Mouse (Mus musculus) liver, embryonic 13.5 days (tissue): Measurements from ENCODE around the gene Rpl23a. TPM values are rescaled to one million over a fixed set of nuclear protein-coding genes. Genes with fewer than 3 reads are reported as not detected.
"Not testable (repeated sequence)": the region's sequence is repeated elsewhere in the genome, so short reads cannot be mapped to it uniquely, and the experiment has no call there.

Source experiments
- ATAC-seq: fragments of 200-750 bp; cut with Nextera tagmentation; 2 replicates; pipeline ENCODE4 v1.8.0; 2017; ENCODE audit warnings: low read depth, mild to moderate bottlenecking, moderate number of reproducible peaks, moderate library complexity
- DNase-seq: peaks from one replicate; pipeline ENCODE4 v3.0.0; 2022
- H3K27ac ChIP-seq: fragments of 300-500 bp; sonication (generic); 2 replicates; pipeline ENCODE4 v1.5.1; 2015; ENCODE audit warnings: moderate library complexity, mild to moderate bottlenecking, inconsistent platforms
- H3K27me3 ChIP-seq: fragments of 300-500 bp; sonication (generic); 2 replicates; pipeline ENCODE4 v1.6.1; 2015; ENCODE audit warnings: mild to moderate bottlenecking, inconsistent platforms
- H3K36me3 ChIP-seq: fragments of 300-500 bp; sonication (generic); 2 replicates; pipeline ENCODE4 v1.6.1; 2015; ENCODE audit warnings: mild to moderate bottlenecking, inconsistent platforms
- H3K4me1 ChIP-seq: fragments of 300-500 bp; sonication (generic); replicated peaks from 2 replicates; pipeline ENCODE4 v1.6.1; 2015; ENCODE audit warnings: inconsistent platforms
- H3K4me2 ChIP-seq: fragments of 300-500 bp; sonication (generic); 2 replicates; pipeline ENCODE4 v1.6.1; 2015; ENCODE audit warnings: inconsistent platforms, mild to moderate bottlenecking, moderate library complexity
- H3K4me3 ChIP-seq: fragments of 300-500 bp; sonication (generic); replicated peaks from 2 replicates; pipeline ENCODE4 v1.5.1; 2015; ENCODE audit warnings: mild to moderate bottlenecking, inconsistent platforms
- H3K9ac ChIP-seq: fragments of 300-500 bp; sonication (generic); 2 replicates; pipeline ENCODE4 v1.6.1; 2015; ENCODE audit warnings: mild to moderate bottlenecking, inconsistent platforms
- H3K9me3 ChIP-seq: fragments of 300-500 bp; sonication (generic); replicated peaks from 2 replicates; pipeline ENCODE4 v1.6.1; 2016; ENCODE audit warnings: inconsistent platforms
- WGBS: fragments of 180-500 bp; shearing (Covaris S2); methylation state at CpG from one replicate; pipeline ENCODE4 v1.1.7; 2015; ENCODE audit not compliant: insufficient replicate concordance; 5-methylcytosine and 5-hydroxymethylcytosine counted together
- polyA plus RNA-seq: library from polyadenylated mRNA; unstranded; fragments of >200 nt; fragmentation: Nextera tagmentation; extraction: Ambion mirVana; gene quantifications from 2 replicates; pipeline ENCODE4 v1.2.1, GENCODE M21; 2015

Rpl23a gene
- polyA plus RNA-seq, 1 experiment from 2014 or later = 1,033 TPM

DNA sequence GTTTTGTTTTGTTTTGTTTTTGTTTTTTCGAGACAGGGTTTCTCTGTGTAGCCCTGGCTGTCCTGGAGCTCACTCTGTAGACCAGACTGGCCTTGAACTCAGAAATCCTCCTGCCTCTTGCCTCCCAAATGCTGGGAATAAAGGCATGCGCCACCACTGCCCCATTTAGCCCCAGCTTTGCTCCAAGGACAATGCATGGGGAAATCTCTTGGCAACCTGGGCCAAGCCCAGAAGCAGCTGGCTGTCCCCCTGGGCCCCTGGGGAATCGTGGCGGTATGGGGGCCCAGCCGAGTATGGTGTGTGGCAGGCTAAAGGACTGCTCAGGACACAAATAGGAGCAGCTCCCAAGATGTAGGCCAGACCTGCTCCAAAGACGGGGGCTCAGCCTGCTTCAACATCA, 20.9 kb upstream of the Rpl23a start:
- no peak overlapping the region for H3K9ac ChIP-seq
- peaks cover 52% of the 10 kb centered on the region for H3K36me3 ChIP-seq
- no peaks in the 10 kb centered on the region for H3K27me3 ChIP-seq
- DNase-seq (no peak), ATAC-seq (no peak)
- no peaks in the 10 kb centered on the region for H3K9me3 ChIP-seq
- H3K4me1 ChIP-seq = peaks cover 5% of the 10 kb centered on the region; the same call in 1 of the 2 replicates
- H3K4me3 ChIP-seq = no peak overlapping the region
- no peak overlapping the region for H3K4me2 ChIP-seq
- no peak overlapping the region for H3K27ac ChIP-seq
- 83% methylated on average over 6 of the region's 6 CpGs for WGBS

DNA sequence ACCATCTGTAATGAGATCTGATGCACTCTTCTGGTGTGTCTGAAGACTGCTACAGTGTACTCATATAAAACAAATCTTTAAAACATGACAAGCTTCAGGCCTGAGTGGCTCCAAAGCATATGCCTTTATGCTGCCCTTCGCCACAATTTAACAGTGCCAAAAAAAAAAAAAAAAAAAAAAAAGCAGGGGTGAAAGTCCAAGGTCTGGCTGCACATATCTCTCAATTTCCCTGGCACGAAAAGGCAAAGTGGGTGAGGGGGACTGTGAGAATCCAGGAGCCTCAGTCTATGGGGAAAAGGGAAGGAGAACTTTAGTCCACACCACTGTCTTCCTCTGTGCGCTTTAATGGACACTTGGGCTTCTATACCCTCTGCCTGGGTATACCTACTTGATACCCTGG, 19.0 kb upstream of the Rpl23a start:
- H3K27ac ChIP-seq = no peak overlapping the region
- WGBS = 80% methylated on average over 3 of the region's 3 CpGs

DNA sequence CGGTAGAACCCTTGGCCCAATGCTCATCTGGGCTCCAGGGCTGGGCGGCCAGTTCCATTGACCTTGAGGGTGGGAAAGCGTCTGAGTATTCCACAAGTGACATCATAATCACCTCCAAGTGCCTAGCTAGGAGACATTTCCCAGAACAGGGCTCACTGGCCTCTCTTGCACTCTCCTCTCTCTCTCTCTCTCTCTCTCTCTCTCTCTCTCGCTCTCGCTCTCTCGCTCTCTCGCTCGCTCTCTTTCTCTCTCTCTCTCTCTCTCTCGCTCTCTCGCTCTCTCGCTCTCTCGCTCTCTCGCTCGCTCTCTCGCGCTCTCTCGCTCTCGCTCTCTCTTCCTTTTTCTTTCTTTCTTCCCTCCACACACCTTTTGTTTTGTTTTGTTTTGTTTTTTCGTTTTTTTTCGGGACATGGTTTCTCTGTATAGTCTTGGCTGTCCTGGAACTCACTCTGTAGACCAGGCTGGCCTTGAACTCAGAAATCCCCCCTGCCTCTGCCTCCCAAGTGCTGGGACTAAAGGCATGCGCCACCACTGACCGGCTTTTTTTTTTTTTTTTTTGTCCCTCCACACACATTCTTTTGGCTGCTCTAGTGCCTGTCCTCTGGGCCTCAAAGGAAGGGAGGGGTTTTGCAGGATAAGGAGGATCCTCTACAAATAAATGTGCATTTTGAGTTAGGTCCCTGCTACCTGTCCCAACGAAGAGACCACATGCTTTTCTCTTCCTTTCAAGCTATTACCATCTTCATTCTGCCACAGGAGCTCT, 11.9 kb upstream of the Rpl23a start:
- peak overlapping the region; percentile 84 for H3K4me2 ChIP-seq
- H3K4me1 ChIP-seq = peaks cover 20% of the 10 kb centered on the region
- peaks cover 26% of the 10 kb centered on the region for H3K27me3 ChIP-seq
- peak overlapping the region; percentile 62 for H3K4me3 ChIP-seq
- ATAC-seq (no peak), DNase-seq (no peak)
- no peak overlapping the region for H3K27ac ChIP-seq
- H3K9ac ChIP-seq = peak overlapping the region; percentile 64
- peaks cover 4% of the 10 kb centered on the region; the same call in 1 of the 2 replicates for H3K36me3 ChIP-seq
- H3K9me3 ChIP-seq = no peaks in the 10 kb centered on the region
- WGBS = 66% methylated on average over 23 of the region's 23 CpGs

More for the DNA sequence above, 19.0 kb upstream of the Rpl23a start:
- peak overlapping the region; percentile 5; the same call in 1 of the 2 replicates for H3K4me2 ChIP-seq
- ATAC-seq (no peak), DNase-seq (no peak)
- H3K27me3 ChIP-seq = no peaks in the 10 kb centered on the region
- no peaks in the 10 kb centered on the region for H3K9me3 ChIP-seq
- H3K9ac ChIP-seq = no peak overlapping the region
- H3K4me1 ChIP-seq = peaks cover 5% of the 10 kb centered on the region; the same call in 1 of the 2 replicates
- H3K4me3 ChIP-seq = no peak overlapping the region
- H3K36me3 ChIP-seq = peaks cover 32% of the 10 kb centered on the region

DNA sequence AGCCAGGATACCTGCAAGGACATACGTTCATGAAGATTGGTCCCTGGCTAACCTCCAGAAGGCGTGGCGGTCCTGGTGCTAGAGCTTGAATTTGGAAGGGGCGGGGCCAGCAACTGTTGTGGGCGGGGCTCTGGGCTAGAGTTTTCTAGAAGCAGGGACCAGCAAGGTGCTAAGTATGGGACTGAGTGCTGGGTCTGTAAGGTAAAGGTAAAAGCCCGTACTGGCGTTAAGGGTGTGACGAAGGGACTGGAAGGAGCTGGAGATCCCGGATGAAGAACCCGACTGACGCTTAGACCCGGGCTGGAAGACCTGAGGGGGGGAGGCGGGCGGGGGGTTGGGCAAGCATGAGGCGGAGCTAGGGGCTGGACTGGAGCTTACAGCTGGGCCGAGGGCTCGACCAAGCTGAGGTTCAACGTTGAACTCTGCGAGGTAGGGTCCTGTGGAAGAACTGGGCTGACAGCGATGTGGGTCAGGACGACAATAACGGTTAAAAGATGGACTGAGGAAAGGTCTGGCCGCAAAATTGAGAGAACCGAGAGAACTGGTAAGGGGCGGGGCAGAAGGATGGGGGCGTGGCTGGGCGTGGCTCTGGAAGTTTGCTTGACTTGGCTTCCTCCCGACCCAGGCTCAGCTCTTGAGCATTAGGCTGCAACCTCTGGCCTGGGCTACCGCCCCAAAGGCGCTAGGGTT, 11.2 kb upstream of the Rpl23a start:
- DNase-seq (peak; percentile 81), ATAC-seq (peak; percentile 82)
- Histone ChIP-seq H3K9ac (peak overlapping the region; percentile 64), H3K4me1 (peaks cover 24% of the 10 kb centered on the region), H3K4me3 (peak overlapping the region; percentile 62), H3K36me3 (peaks cover 4% of the 10 kb centered on the region; the same call in 1 of the 2 replicates), H3K9me3 (no peaks in the 10 kb centered on the region), H3K27ac (no peak overlapping the region), H3K27me3 (peaks cover 33% of the 10 kb centered on the region), H3K4me2 (peak overlapping the region; percentile 84)
- WGBS = 2% methylated on average over 30 of the region's 30 CpGs

DNA sequence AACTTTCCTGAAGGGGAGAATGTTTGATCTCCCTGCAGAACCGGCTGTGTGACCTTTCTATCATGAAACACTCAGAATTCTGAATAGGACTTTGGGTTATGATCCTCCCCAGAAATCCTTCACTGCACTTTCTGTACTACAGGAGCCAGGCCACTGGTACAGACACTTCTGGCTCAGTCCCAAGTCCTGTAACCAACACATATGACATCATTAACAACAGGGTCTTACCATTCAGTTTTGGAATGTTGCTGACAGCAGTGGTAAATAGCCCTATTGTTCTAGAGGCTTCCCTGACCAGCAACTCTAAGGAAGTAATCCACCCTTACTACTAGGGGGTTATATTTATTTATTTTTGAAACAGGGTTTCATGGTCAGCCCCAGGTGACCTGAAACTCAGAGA, 9.7 kb upstream of the Rpl23a start, which contains the start of gene Proca1:
Proca1 (plus strand) TSS at position 280 of the 400 bp plus-strand sequence.
- 55% methylated on average over 1 of the region's 1 CpGs for WGBS
- Histone ChIP-seq H3K9me3 (no peaks in the 10 kb centered on the region), H3K27me3 (peaks cover 47% of the 10 kb centered on the region)

DNA sequence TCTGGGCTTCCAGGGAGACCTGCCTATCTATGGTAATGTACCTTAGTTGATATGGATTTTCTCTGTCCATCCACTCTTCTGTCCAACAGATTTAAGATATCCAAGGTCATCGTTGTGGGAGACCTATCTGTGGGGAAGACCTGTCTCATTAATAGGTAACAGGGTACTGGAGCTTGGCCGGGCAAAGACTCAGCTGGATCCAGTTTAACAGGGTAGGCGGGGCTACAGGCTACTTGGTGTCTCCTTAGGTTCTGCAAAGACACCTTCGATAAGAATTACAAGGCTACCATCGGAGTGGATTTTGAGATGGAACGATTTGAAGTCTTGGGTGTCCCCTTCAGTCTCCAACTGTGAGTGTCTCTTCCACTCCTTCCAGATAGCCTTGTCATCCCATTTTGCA, 6.7 kb upstream of the Rpl23a start:
- 57% methylated on average over 6 of the region's 6 CpGs for WGBS
- peaks cover 29% of the 10 kb centered on the region for H3K4me1 ChIP-seq
- peak overlapping the region; percentile 61; the same call in 1 of the 2 replicates for H3K4me2 ChIP-seq
- no peak for DNase-seq
- no peaks in the 10 kb centered on the region for H3K9me3 ChIP-seq
- H3K4me3 ChIP-seq = 0 out of 2 replicates have a peak overlapping the region, but pooled peaks have one; percentile 58
- H3K36me3 ChIP-seq = peaks cover 4% of the 10 kb centered on the region; the same call in 1 of the 2 replicates
- H3K9ac ChIP-seq = no peak overlapping the region
- ATAC-seq = no peak
- H3K27me3 ChIP-seq = peaks cover 72% of the 10 kb centered on the region
- no peak overlapping the region for H3K27ac ChIP-seq

More for the DNA sequence above, 9.7 kb upstream of the Rpl23a start, which contains the start of gene Proca1:
- no peak within 1 kb of the TSS for H3K27ac ChIP-seq
- peaks cover 4% of the 10 kb centered on the region; the same call in 1 of the 2 replicates for H3K36me3 ChIP-seq
- H3K9ac ChIP-seq = no peak within 1 kb of the TSS
- H3K4me3 ChIP-seq = peak within 1 kb of the TSS; percentile 62
- ATAC-seq (no peak), DNase-seq (no peak)
- peak within 1 kb of the TSS; percentile 84 for H3K4me2 ChIP-seq
- H3K4me1 ChIP-seq = peaks cover 37% of the 10 kb centered on the region

DNA sequence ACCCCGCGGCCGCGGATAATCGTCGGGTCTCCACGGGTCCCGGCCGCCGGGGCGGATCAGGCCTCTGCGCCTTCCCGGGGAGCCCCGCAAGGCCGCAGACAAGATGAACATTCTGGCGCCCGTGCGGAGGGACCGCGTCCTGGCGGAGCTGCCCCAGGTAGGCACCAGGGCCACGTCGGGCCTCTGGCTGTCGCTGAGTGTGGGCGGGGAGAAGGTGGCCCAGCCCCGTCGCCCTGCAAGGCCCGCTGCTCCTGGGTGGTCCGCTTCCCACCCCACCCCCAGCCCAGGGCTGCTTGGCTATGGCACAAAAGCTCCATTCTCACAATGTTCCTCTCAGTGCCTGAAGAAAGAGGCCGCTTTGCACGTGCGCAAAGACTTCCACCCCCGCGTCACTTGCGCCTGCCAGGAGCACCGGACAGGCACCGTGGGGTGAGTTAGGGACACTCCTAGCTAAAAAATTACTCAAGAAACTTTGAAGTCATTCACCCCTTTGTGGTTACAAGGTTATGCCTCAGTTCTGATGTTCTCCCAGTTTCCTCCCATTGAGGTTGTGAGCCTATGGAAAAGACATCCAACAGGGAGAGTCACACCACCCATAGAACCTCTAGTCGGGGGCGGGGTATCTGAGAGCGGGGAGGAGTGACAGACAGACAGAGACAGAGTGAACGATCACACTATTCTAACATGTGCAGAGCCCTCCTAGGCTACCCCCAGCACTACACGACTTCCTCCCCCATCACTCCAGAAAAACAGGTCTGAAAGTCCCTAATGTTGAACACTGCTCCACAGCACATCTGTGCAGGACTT, 6.1 kb upstream of the Rpl23a start:
- peak overlapping the region; percentile 69 for H3K27ac ChIP-seq
- ATAC-seq (peak; percentile 57), DNase-seq (no peak)
- H3K36me3 ChIP-seq = peaks cover 4% of the 10 kb centered on the region; the same call in 1 of the 2 replicates
- peak overlapping the region; percentile 58 for H3K4me3 ChIP-seq
- peaks cover 24% of the 10 kb centered on the region for H3K4me1 ChIP-seq
- 3% methylated on average over 42 of the region's 42 CpGs for WGBS
- H3K4me2 ChIP-seq = peak overlapping the region; percentile 61
- H3K9ac ChIP-seq = peak overlapping the region; percentile 65
- H3K27me3 ChIP-seq = peaks cover 72% of the 10 kb centered on the region
- no peaks in the 10 kb centered on the region for H3K9me3 ChIP-seq

DNA sequence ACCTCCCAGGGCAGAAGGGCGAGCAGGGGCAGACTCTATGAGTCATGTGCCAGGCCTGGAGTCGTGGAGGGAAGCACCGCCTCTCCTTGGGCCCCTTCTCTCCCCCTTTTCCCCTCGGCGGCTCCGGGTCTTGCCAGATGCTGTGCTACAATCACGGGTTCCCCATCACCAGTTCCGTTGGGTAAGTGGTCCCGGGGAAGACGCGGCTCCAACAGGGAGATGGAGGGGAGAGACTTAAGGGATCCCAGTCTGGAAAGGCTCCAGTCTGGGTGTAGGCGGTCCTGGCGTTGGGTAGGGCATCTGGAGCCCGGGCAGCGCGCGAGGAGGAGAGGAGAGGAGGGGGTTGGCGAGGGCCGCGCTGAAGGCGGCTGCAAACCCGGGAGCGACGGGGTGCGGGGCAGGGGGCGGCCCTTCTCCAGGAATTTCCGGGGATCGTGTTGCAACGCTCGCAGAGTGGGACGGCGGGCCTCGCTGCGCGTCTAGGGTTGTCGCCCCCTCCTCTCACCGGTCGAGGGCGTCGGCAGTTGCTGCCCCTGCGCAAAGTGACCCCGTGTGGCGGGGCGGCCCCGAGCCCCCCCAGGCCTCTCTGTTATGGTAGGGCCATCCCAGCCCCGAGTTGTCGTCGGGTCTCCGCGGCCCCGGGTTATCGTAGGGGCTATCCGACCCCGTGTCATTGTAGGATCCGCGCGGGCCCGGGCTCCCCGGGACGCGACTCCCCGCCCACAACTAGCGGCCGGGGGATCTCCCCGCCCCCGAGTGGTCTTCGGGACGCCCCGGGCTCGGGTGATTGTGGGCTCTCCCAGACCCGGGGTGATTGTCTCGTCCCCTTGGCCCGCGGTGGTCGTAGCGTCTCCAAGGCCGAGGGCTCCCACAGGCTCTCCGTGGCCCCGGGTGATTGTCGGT, 5.2 kb upstream of the Rpl23a start, which contains the start of gene Rab34:
Rab34 (plus strand) TSS at position 100 of the 903 bp plus-strand sequence.
- 1% methylated on average over 78 of the region's 80 CpGs for WGBS
- H3K27ac ChIP-seq = peak within 1 kb of the TSS; percentile 69

DNA sequence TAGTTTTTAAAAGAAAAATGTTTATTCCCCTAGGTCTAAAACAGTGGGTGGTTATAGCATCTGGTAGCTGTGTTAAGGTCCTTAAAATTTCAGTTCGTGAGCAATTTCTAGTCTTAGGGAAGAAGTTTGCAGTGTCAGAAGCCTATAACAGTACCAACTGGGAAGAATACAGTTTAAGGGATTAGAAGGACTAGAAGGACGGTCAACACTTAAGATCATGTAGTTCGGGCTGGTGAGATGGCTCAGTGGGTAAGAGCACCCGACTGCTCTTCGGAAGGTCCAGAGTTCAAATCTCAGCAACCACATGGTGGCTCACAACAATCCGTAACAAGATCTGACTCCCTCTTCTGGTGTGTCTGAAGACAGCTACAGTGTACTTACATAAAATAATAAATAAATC, 1.3 kb upstream of the Rpl23a start:
- Histone ChIP-seq H3K36me3 (peaks cover 30% of the 10 kb centered on the region), H3K27me3 (peaks cover 41% of the 10 kb centered on the region), H3K4me1 (peaks cover 52% of the 10 kb centered on the region)
- H3K4me3 ChIP-seq, H3K4me2 ChIP-seq, H3K27ac ChIP-seq, H3K9ac ChIP-seq, H3K9me3 ChIP-seq, DNase-seq, ATAC-seq: not testable (repeated sequence)
- 81% methylated on average over 6 of the region's 6 CpGs for WGBS

More for the DNA sequence above, 5.2 kb upstream of the Rpl23a start, which contains the start of gene Rab34:
- H3K36me3 ChIP-seq = peaks cover 4% of the 10 kb centered on the region; the same call in 1 of the 2 replicates
- DNase-seq = no peak
- H3K9me3 ChIP-seq = no peaks in the 10 kb centered on the region
- H3K27me3 ChIP-seq = peaks cover 72% of the 10 kb centered on the region
- peaks cover 26% of the 10 kb centered on the region for H3K4me1 ChIP-seq
- peak; percentile 32 for ATAC-seq
- H3K4me2 ChIP-seq = peak within 1 kb of the TSS; percentile 61
- peak within 1 kb of the TSS; percentile 65 for H3K9ac ChIP-seq
- peak within 1 kb of the TSS; percentile 58 for H3K4me3 ChIP-seq
